11 mouse cellular contexts compared by ENCODE assay signal in the genomic region with DNA sequence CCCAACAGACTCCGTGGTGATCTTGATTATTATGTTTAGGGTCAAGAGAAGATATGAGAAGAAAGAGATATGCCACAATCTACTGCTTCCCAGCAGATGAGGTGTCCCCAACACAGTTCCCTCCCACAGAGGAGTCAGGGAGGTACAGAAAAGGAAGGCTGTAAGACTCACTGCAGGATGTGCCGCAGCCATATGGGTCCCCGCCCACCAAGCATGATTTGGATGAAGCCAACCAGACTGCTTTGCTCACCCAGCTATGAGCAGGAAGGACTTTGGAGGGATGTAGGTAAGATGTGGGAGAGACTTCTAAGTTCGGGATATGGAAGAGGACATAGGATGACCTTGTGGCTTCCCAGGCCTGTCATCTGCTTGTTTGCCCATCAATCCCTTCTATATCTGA. TPM values are rescaled to one million over a fixed set of nuclear protein-coding genes. Genes with fewer than 3 reads are reported as not detected.
DNase-seq lines count a peak whose midpoint lies in the region; ATAC-seq and TF ChIP-seq lines count a peak whose summit lies in the region.
"Had no signal": no experiment of that assay in that cellular context is flagged by ENCODE, and none has a peak within 500 bp of the region (broad histone marks: within the 10 kb centered on the region; RNA-seq: fewer than 3 reads in every experiment).

No protein-coding gene starts in this region.

- H3K4me2 ChIP-seq in heart, postnatal 0 days (ENCODE audit: low read depth, low read length): no peak overlapping the region
- no peak overlapping the region for H3K4me2 ChIP-seq in heart, embryonic 12.5 days
- no peak overlapping the region for H3K4me2 ChIP-seq in liver, embryonic 16.5 days (ENCODE audit: low read depth, low read length)
- H3K4me2 ChIP-seq: forebrain, embryonic 12.5 days; neural tube, embryonic 15.5 days had no signal

- H3K36me3 ChIP-seq in heart, postnatal 0 days (replicated peaks; ENCODE audit: control insufficient read depth, insufficient read depth, low read length): peaks cover 12% of the 10 kb centered on the region; the same call in 1 of the 2 replicates
- H3K36me3 ChIP-seq in heart, embryonic 12.5 days: peaks cover 6% of the 10 kb centered on the region; the same call in 1 of the 2 replicates
- peaks cover 4% of the 10 kb centered on the region; the same call in 1 of the 2 replicates for H3K36me3 ChIP-seq in liver, adult 2 months (ENCODE audit: control insufficient read depth, insufficient read depth, low read length)
- H3K36me3 ChIP-seq in liver, embryonic 16.5 days (ENCODE audit: control insufficient read depth, insufficient read depth): no peaks in the 10 kb centered on the region

- no peak for TF ChIP-seq POLR2A in liver, adult 2 months (IDR thresholded peaks at IDR 0.05; ENCODE audit: extremely low read depth, insufficient read depth, low read length)

- ATAC-seq in heart, postnatal 0 days (ENCODE audit: insufficient read depth, low read depth): no peak
- ATAC-seq in heart, embryonic 12.5 days (ENCODE audit: insufficient number of reproducible peaks, low FRiP score): no peak
- no peak for ATAC-seq in liver, embryonic 16.5 days (ENCODE audit: low read depth)

- H3K9ac ChIP-seq in heart, postnatal 0 days (replicated peaks; ENCODE audit: low read depth, low read length): no peak overlapping the region
- H3K9ac ChIP-seq in heart, embryonic 12.5 days: no peak overlapping the region
- no peak overlapping the region for H3K9ac ChIP-seq in liver, adult 2 months (ENCODE audit: low read depth, low read length)
- H3K9ac ChIP-seq in liver, embryonic 16.5 days (ENCODE audit: low read depth, low read length): no peak overlapping the region
- H3K9ac ChIP-seq: forebrain, embryonic 12.5 days; neural tube, embryonic 15.5 days had no signal

- H3K79me2 ChIP-seq in liver, adult 2 months (ENCODE audit: control insufficient read depth, insufficient read depth, low read length): peaks cover 52% of the 10 kb centered on the region

- H3K4me3 ChIP-seq in heart, postnatal 0 days (ENCODE audit: low read depth, low read length): no peak overlapping the region
- H3K4me3 ChIP-seq in heart, embryonic 12.5 days: no peak overlapping the region
- no peak overlapping the region for H3K4me3 ChIP-seq in liver, adult 2 months (ENCODE audit: insufficient read depth, low read depth, low read length)
- H3K4me3 ChIP-seq in brown adipose tissue, adult 24 weeks (ENCODE audit: insufficient read depth, low read depth, low read length): no peak overlapping the region
- no peak overlapping the region for H3K4me3 ChIP-seq in liver, embryonic 16.5 days (ENCODE audit: low read depth, low read length)
- H3K4me3 ChIP-seq: forebrain, embryonic 12.5 days; neural tube, embryonic 15.5 days had no signal

- no peaks in the 10 kb centered on the region for H3K27me3 ChIP-seq in heart, postnatal 0 days (ENCODE audit: control insufficient read depth, insufficient read depth, low read length)
- no peaks in the 10 kb centered on the region for H3K27me3 ChIP-seq in heart, embryonic 12.5 days (replicated peaks)
- no peaks in the 10 kb centered on the region for H3K27me3 ChIP-seq in liver, adult 2 months (ENCODE audit: control insufficient read depth, insufficient read depth, low read length)
- no peaks in the 10 kb centered on the region for H3K27me3 ChIP-seq in liver, embryonic 16.5 days (ENCODE audit: control insufficient read depth, insufficient read depth, low read depth, low read length)
- H3K27me3 ChIP-seq: forebrain, embryonic 12.5 days; neural tube, embryonic 15.5 days had no signal

- DNase-seq in heart, postnatal 0 days (ENCODE audit: low spot score): no peak
- no peak for DNase-seq in liver, adult 2 months (ENCODE audit: extremely low read depth, low read depth, low spot score)
- no peak for DNase-seq in liver
- no peak for DNase-seq in thymus, postnatal 36 days
- DNase-seq: heart, postnatal 4 days; lung, adult 18-20 months had no signal

- TF ChIP-seq EP300 in heart, postnatal 0 days (IDR thresholded peaks at IDR 0.05; ENCODE audit: low read depth): no peak

- 63% methylated on average over 4 of the region's 4 CpGs for WGBS in heart, postnatal 0 days
- 61% methylated on average over 4 of the region's 4 CpGs for WGBS in heart, embryonic 12.5 days
- 76% methylated on average over 4 of the region's 4 CpGs for WGBS in liver, adult 2 months
- 48% methylated on average over 4 of the region's 4 CpGs for WGBS in liver, embryonic 16.5 days (ENCODE audit: insufficient replicate concordance)

- H3K9me3 ChIP-seq in heart, postnatal 0 days (replicated peaks; ENCODE audit: control insufficient read depth, low read length): no peaks in the 10 kb centered on the region
- no peaks in the 10 kb centered on the region for H3K9me3 ChIP-seq in heart, embryonic 12.5 days (replicated peaks)
- no peaks in the 10 kb centered on the region for H3K9me3 ChIP-seq in liver, embryonic 16.5 days (replicated peaks; ENCODE audit: control insufficient read depth, low read length)
- H3K9me3 ChIP-seq: forebrain, embryonic 12.5 days; neural tube, embryonic 15.5 days had no signal

- peak overlapping the region; percentile 13; the same call in 1 of the 2 replicates for H3K27ac ChIP-seq in heart, postnatal 0 days (ENCODE audit: low read depth)
- H3K27ac ChIP-seq in heart, embryonic 12.5 days (ENCODE audit: poor library complexity, severe bottlenecking): no peak overlapping the region
- peak overlapping the region; percentile 11; the same call in 1 of the 2 replicates for H3K27ac ChIP-seq in liver, adult 2 months (replicated peaks; ENCODE audit: insufficient read depth, low read depth, low read length)
- H3K27ac ChIP-seq in brown adipose tissue, adult 24 weeks (replicated peaks; ENCODE audit: low read depth, low read length): peak overlapping the region; percentile 77
- peak overlapping the region; percentile 53 for H3K27ac ChIP-seq in liver, embryonic 16.5 days (ENCODE audit: low read length)
- H3K27ac ChIP-seq: forebrain, embryonic 12.5 days; neural tube, embryonic 15.5 days had no signal

- H3K4me1 ChIP-seq in heart, postnatal 0 days (ENCODE audit: control insufficient read depth, insufficient read depth): peaks cover 75% of the 10 kb centered on the region
- H3K4me1 ChIP-seq in heart, embryonic 12.5 days (replicated peaks): peaks cover 96% of the 10 kb centered on the region
- H3K4me1 ChIP-seq in liver, adult 2 months (ENCODE audit: control insufficient read depth, insufficient read depth, low read length): peaks cover 39% of the 10 kb centered on the region
- H3K4me1 ChIP-seq in brown adipose tissue, adult 24 weeks (ENCODE audit: control insufficient read depth, insufficient read depth, insufficient read length, low read length): peaks cover 83% of the 10 kb centered on the region
- peaks cover 61% of the 10 kb centered on the region for H3K4me1 ChIP-seq in liver, embryonic 16.5 days (ENCODE audit: control insufficient read depth, low read depth, low read length)

- no peak for TF ChIP-seq CTCF in heart, postnatal 0 days (IDR thresholded peaks at IDR 0.05; ENCODE audit: low read depth)
- TF ChIP-seq CTCF in liver, adult 2 months (IDR thresholded peaks at IDR 0.05; ENCODE audit: low read depth, low read length): no peak

RNA-seq across cellular contexts. Expression of a gene that starts 25.1 kb away (rescaled TPM):
- total RNA-seq in heart, postnatal 0 days (2014; rRNA removed; ENCODE audit: low replicate concordance): 10.2 and 14.2 TPM in 2 replicates
- 37.6 and 43.4 TPM in 2 replicates for polyA plus RNA-seq in heart, postnatal 0 days (2015; fragmentation: Nextera tagmentation; extraction: Ambion mirVana)
- polyA plus RNA-seq in heart, embryonic 12.5 days (2016; fragmentation: Nextera tagmentation; extraction: Ambion mirVana): 29.9 and 30.2 TPM in 2 replicates
- total RNA-seq in liver, adult 2 months (2014; rRNA removed): 37.1 and 37.7 TPM in 2 replicates
- 22.6 and 26.1 TPM in 2 replicates for polyA plus RNA-seq in liver, adult 2 months (2012; rRNA removed)
- polyA plus RNA-seq in brown adipose tissue, adult 24 weeks (2012; ENCODE audit: insufficient read depth, insufficient read length, missing spikeins): 65.9 and 67.5 TPM in 2 replicates
- 19.3 and 22.1 TPM in 2 replicates for polyA plus RNA-seq in liver, embryonic 16.5 days (2015; fragmentation: Nextera tagmentation; extraction: Ambion mirVana)
